ENCODE assay signal across 8 mouse cellular contexts in genomic region chr2:130839084-130839483, GRCm38 (mm10).
DNase-seq lines count a peak whose midpoint lies in the region; ATAC-seq lines count a peak whose summit lies in the region.

No protein-coding gene starts in this region.

- peaks cover 23% of the 10 kb centered on the region for H3K36me3 ChIP-seq in hindbrain, embryonic 10.5 days
- H3K36me3 ChIP-seq in midbrain, embryonic 11.5 days (ENCODE audit: control insufficient read depth, insufficient read depth, low read length): no peaks in the 10 kb centered on the region

- H3K4me2 ChIP-seq in midbrain, embryonic 11.5 days: peak overlapping the region; percentile 69

- peak; percentile 14 to 42 for DNase-seq in lung, adult 18-20 months
- no peak for DNase-seq in lung, postnatal 14 days
- peak; percentile 86 for DNase-seq in brain, adult 2 months (ENCODE audit: low read depth, low spot score)
- DNase-seq in hindbrain, embryonic 10.5 days (ENCODE audit: low spot score): peak; percentile 27
- DNase-seq in left cerebral cortex, postnatal 14 days (ENCODE audit: low spot score in 2 of 2): peak; percentile 38 to 44
- DNase-seq in midbrain, embryonic 11.5 days (ENCODE audit: low spot score, missing footprints): no peak
- DNase-seq in thymus, postnatal 25 days: peak; percentile 15

- H3K9me3 ChIP-seq in hindbrain, embryonic 10.5 days: no peaks in the 10 kb centered on the region
- H3K9me3 ChIP-seq in midbrain, embryonic 11.5 days (ENCODE audit: control insufficient read depth, low read length): no peaks in the 10 kb centered on the region

- ATAC-seq in erythroblast, adult 5-6 weeks (replicated peaks; ENCODE audit: low FRiP score, poor library complexity, severe bottlenecking): peak; percentile 53
- ATAC-seq in midbrain, embryonic 11.5 days (ENCODE audit: low FRiP score): 0 out of 2 replicates have a peak, but pooled peaks have one; percentile 0

- under 1% methylated on average over 10 of the region's 10 CpGs for WGBS in hindbrain, embryonic 10.5 days
- 3% methylated on average over 10 of the region's 10 CpGs for WGBS in midbrain, embryonic 11.5 days

- H3K27me3 ChIP-seq in hindbrain, embryonic 10.5 days (ENCODE audit: insufficient read depth, poor library complexity, severe bottlenecking): peaks cover 6% of the 10 kb centered on the region; the same call in 1 of the 2 replicates
- H3K27me3 ChIP-seq in midbrain, embryonic 11.5 days (ENCODE audit: control insufficient read depth, insufficient read depth, low read length): no peaks in the 10 kb centered on the region

- H3K27ac ChIP-seq in hindbrain, embryonic 10.5 days: peak overlapping the region; percentile 97
- H3K27ac ChIP-seq in midbrain, embryonic 11.5 days (ENCODE audit: low read depth, low read length): no peak overlapping the region; the same call in 1 of the 2 replicates

- intact Hi-C loops in left cerebral cortex, postnatal 14 days (cut with DNase I): loop anchor here (5.0 kb wide), 1 partner anchor 113 kb away; no protein-coding TSS in a partner anchor

- H3K4me3 ChIP-seq in hindbrain, embryonic 10.5 days: peak overlapping the region; percentile 99
- H3K4me3 ChIP-seq in midbrain, embryonic 11.5 days (ENCODE audit: low read depth, low read length): peak overlapping the region; percentile 75

- H3K9ac ChIP-seq in midbrain, embryonic 11.5 days (ENCODE audit: low read length): peak overlapping the region; percentile 85

- H3K4me1 ChIP-seq in hindbrain, embryonic 10.5 days (replicated peaks): peaks cover 26% of the 10 kb centered on the region
- H3K4me1 ChIP-seq in midbrain, embryonic 11.5 days (ENCODE audit: control insufficient read depth, insufficient read depth, low read length): peaks cover 2% of the 10 kb centered on the region; the same call in 1 of the 2 replicates

Comparison
In these comparisons a context has a peak if more than half of its experiments do, and no peak if none do; other contexts are left out.
1. DNase-seq: peak in lung, adult 18-20 months (2 of 2), brain, adult 2 months (single experiment), hindbrain, embryonic 10.5 days (single experiment), left cerebral cortex, postnatal 14 days (2 of 2) and thymus, postnatal 25 days (single experiment); none in lung, postnatal 14 days (single experiment) and midbrain, embryonic 11.5 days (single experiment).